Mouse (Mus musculus): Measurements from ENCODE around the gene Carmil2. TPM values are rescaled to one million over a fixed set of nuclear protein-coding genes. Genes with fewer than 3 reads are reported as not detected.
A peak's percentile ranks its signal among the peaks of the same experiment; 100 is the strongest.

Gene Carmil2
- total and polyA plus RNA-seq, 3 experiments, result 0.16 to 1.4 (median 0.25) TPM

DNA sequence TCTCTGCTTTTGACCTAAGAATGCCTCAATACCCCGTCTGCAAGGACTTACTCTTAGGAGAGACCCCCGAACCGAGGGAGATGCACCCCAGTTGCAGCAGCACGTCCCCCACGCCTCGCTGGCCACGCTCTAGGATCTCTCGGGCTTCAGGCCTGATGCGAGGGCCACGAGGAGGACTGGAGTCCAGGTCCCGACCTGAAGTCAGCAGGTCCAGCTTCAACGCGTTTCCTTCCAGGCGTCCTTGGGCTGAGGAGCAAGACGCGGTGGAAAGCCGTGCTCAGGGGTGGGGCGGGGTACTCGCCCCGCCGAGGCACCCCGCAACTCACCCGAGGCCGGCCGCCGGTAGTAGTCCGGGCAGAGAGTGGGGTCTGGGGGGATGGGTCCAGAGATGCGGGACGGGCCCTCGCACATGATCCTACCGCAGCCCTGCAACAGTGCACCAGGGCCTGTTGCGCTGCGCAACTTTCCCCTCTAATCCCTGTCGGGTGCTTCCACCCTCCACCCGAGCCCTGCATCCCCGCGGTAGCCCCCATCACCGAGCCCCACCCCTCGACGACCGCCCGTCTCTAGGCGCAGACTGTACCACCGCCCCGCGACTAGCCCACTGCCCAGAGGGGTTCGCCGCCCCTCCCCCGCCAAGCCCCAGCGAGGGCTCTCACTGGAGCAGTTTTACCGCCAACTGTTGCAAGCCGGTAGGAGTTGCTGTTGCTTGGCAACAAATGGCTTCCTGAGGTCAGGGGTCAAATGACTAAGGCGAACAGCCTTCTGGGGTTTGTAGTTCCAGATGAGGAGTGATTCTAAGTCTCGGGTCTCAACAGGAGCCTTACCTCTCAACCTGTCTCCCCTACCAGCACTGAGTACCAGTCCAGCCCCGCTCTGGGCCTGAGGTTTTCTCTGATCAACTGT is 21.7 kb downstream of the Carmil2 start, which contains the start of the genes 4933405L10Rik and Enkd1:
TSS of gene 4933405L10Rik (plus strand) at position 158 of the 906 bp plus-strand sequence.
TSS of gene Enkd1 (minus strand) at position 713 of the 906 bp plus-strand sequence.
- Histone ChIP-seq H3K79me2 (replicated peaks; ENCODE audit: control insufficient read depth, insufficient read depth, low read length) (no peaks in the 10 kb centered on the region), H3K9ac (ENCODE audit: low read depth, low read length) (peak within 1 kb of the TSS; percentile 34), H3K4me1 (ENCODE audit: control insufficient read depth, insufficient read depth, low read length) (peaks cover 1% of the 10 kb centered on the region; the same call in 1 of the 2 replicates), H3K36me3 (ENCODE audit: control insufficient read depth, insufficient read depth, low read length) (no peaks in the 10 kb centered on the region), H3K27ac (no peak within 1 kb of the TSS), H3K27me3 (ENCODE audit: control insufficient read depth, insufficient read depth, low read length) (no peaks in the 10 kb centered on the region), H3K4me3 (peak within 1 kb of the TSS; percentile 76)
- TF ChIP-seq EP300 (IDR thresholded peaks at IDR 0.05; ENCODE audit: insufficient read depth, low read depth, low read length), result no peak
- TF ChIP-seq POLR2A (IDR thresholded peaks at IDR 0.05; ENCODE audit: insufficient read depth, low read depth, low read length), result no peak
- no peak for TF ChIP-seq CTCF (IDR thresholded peaks at IDR 0.05)
- peak; percentile 81 to 85 for DNase-seq
- 1% methylated on average over 55 of the region's 55 CpGs for WGBS
- intact Hi-C loops (cut with DNase I), result no loop called here

DNA sequence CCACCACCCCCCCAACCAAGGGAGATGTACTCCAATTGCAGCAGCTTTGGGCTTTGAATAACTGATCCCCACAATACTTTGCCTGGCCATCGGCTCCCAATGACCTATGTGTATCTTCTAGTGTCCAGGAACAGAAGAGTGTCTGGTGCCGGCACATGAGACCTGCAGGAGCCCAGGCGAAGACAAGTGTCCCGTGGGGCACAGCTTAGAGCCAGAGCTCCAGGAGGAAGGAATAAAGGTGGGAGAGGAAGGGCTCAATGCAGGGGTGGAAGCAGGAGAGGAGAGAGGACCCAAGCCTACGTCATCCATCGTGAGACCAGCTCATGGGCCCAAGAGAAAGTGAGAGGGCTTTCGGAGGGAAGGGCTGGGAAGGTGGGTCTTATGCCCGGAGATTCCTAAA is 22.6 kb downstream of the Carmil2 start:
- H3K4me1 ChIP-seq (ENCODE audit: control insufficient read depth, insufficient read depth, low read length), result peaks cover 1% of the 10 kb centered on the region; the same call in 1 of the 2 replicates
- H3K9ac ChIP-seq (ENCODE audit: low read depth, low read length), result no peak overlapping the region
- no peak overlapping the region for H3K4me3 ChIP-seq
- 92% methylated on average over 8 of the region's 8 CpGs for WGBS
- DNase-seq, result no peak
- H3K79me2 ChIP-seq (replicated peaks; ENCODE audit: control insufficient read depth, insufficient read depth, low read length), result no peaks in the 10 kb centered on the region
- H3K27me3 ChIP-seq (ENCODE audit: control insufficient read depth, insufficient read depth, low read length), result no peaks in the 10 kb centered on the region
- intact Hi-C loops (cut with DNase I), result no loop called here
- H3K36me3 ChIP-seq (ENCODE audit: control insufficient read depth, insufficient read depth, low read length), result no peaks in the 10 kb centered on the region
- H3K27ac ChIP-seq, result no peak overlapping the region
- TF ChIP-seq EP300 (IDR thresholded peaks at IDR 0.05; ENCODE audit: insufficient read depth, low read depth, low read length), result no peak
- no peak for TF ChIP-seq POLR2A (IDR thresholded peaks at IDR 0.05; ENCODE audit: insufficient read depth, low read depth, low read length)
- TF ChIP-seq CTCF (IDR thresholded peaks at IDR 0.05), result no peak

- no peaks in the 10 kb centered on the region for H3K27me3 ChIP-seq (ENCODE audit: control insufficient read depth, insufficient read depth, low read length)
- no peaks in the 10 kb centered on the region for H3K36me3 ChIP-seq (ENCODE audit: control insufficient read depth, insufficient read depth, low read length)
- H3K9ac ChIP-seq (ENCODE audit: low read depth, low read length), result no peak overlapping the region
- TF ChIP-seq EP300 (IDR thresholded peaks at IDR 0.05; ENCODE audit: insufficient read depth, low read depth, low read length) (no peak), CTCF (IDR thresholded peaks at IDR 0.05) (no peak), POLR2A (IDR thresholded peaks at IDR 0.05; ENCODE audit: insufficient read depth, low read depth, low read length) (no peak)
- no peak overlapping the region for H3K4me3 ChIP-seq
- WGBS, result 72% methylated on average over 14 of the region's 14 CpGs
- H3K79me2 ChIP-seq (replicated peaks; ENCODE audit: control insufficient read depth, insufficient read depth, low read length), result no peaks in the 10 kb centered on the region
- H3K4me1 ChIP-seq (ENCODE audit: control insufficient read depth, insufficient read depth, low read length), result peaks cover 1% of the 10 kb centered on the region; the same call in 1 of the 2 replicates
- intact Hi-C loops (cut with DNase I), result no loop called here
- no peak for DNase-seq
- H3K27ac ChIP-seq, result no peak overlapping the region
Observed at GRCm38 (mm10) chr8:105709317-105709716, 23.2 kb downstream of the Carmil2 start.

DNA sequence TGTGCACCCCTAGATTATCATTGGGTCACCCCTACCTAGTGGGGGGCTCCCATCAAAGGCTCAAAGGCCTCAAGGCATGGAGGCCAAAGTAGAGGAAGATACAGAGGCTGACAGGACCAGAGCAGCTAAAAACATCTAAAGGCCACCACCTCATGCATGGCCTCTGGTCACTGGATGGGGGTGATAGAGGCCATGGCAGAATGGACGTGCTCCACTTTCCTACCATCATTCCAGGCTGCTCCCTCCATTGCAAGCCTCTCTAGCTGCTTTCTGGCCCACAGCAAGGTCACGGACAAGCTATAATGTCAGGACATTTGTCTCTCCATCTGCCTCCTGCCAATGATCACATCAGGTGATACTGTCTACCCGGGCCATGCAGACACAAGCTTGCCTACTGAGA is 26.2 kb downstream of the Carmil2 start:
- DNase-seq, result no peak
- no peak for TF ChIP-seq EP300 (IDR thresholded peaks at IDR 0.05; ENCODE audit: insufficient read depth, low read depth, low read length)
- TF ChIP-seq POLR2A (IDR thresholded peaks at IDR 0.05; ENCODE audit: insufficient read depth, low read depth, low read length), result no peak
- no peak for TF ChIP-seq CTCF (IDR thresholded peaks at IDR 0.05)
- Histone ChIP-seq H3K27ac (no peak overlapping the region), H3K27me3 (ENCODE audit: control insufficient read depth, insufficient read depth, low read length) (no peaks in the 10 kb centered on the region), H3K4me3 (no peak overlapping the region), H3K36me3 (ENCODE audit: control insufficient read depth, insufficient read depth, low read length) (no peaks in the 10 kb centered on the region), H3K79me2 (replicated peaks; ENCODE audit: control insufficient read depth, insufficient read depth, low read length) (no peaks in the 10 kb centered on the region), H3K9ac (ENCODE audit: low read depth, low read length) (no peak overlapping the region), H3K4me1 (ENCODE audit: control insufficient read depth, insufficient read depth, low read length) (peaks cover 4% of the 10 kb centered on the region)
- intact Hi-C loops (cut with DNase I), result loop anchor here (5.0 kb wide), 2 partner anchors 45 to 140 kb away; partner anchors contain the start of genes Cenpt and Gfod2
- 79% methylated on average over 3 of the region's 3 CpGs for WGBS

- intact Hi-C loops (cut with DNase I), result loop anchor here (1.0 to 5.0 kb wide), 6 partner anchors 43 to 308 kb away; partner anchors contain the start of genes Cenpt, Gfod2, Ranbp10 and Tsnaxip1
- WGBS, result 6% methylated on average over 3 of the region's 3 CpGs
- H3K27ac ChIP-seq, result peak overlapping the region; percentile 69
- peaks cover 3% of the 10 kb centered on the region; the same call in 1 of the 2 replicates for H3K4me1 ChIP-seq (ENCODE audit: control insufficient read depth, insufficient read depth, low read length)
- peak; percentile 82 to 89 for DNase-seq
- H3K36me3 ChIP-seq (ENCODE audit: control insufficient read depth, insufficient read depth, low read length), result no peaks in the 10 kb centered on the region
- no peaks in the 10 kb centered on the region for H3K79me2 ChIP-seq (replicated peaks; ENCODE audit: control insufficient read depth, insufficient read depth, low read length)
- no peaks in the 10 kb centered on the region for H3K27me3 ChIP-seq (ENCODE audit: control insufficient read depth, insufficient read depth, low read length)
- TF ChIP-seq POLR2A (IDR thresholded peaks at IDR 0.05; ENCODE audit: insufficient read depth, low read depth, low read length) (0 out of 2 replicates have a peak, but pooled peaks have one; percentile 12), EP300 (IDR thresholded peaks at IDR 0.05; ENCODE audit: insufficient read depth, low read depth, low read length) (peak; percentile 87), CTCF (IDR thresholded peaks at IDR 0.05) (peak; percentile 89)
- H3K9ac ChIP-seq (ENCODE audit: low read depth, low read length), result no peak overlapping the region
- no peak overlapping the region for H3K4me3 ChIP-seq
Observed at GRCm38 (mm10) chr8:105714139-105714538, 28.1 kb downstream of the Carmil2 start.

Data from heart, adult 2 months (tissue).